Mouse (Mus musculus) MEL (cell line): Measurements from ENCODE around the gene Ptger3. TPM values are rescaled to one million over a fixed set of nuclear protein-coding genes. Genes with fewer than 3 reads are reported as not detected.

Experiments
- DNase-seq: peaks from one replicate; pipeline ENCODE4 v3.0.0; 2011; ENCODE audit warnings: low read depth, low spot score
- H3K27ac ChIP-seq: 2 replicates; pipeline ENCODE4 v1.5.1; 2012; ENCODE audit warnings: low read depth, mild to moderate bottlenecking, control low read depth, low read length, moderate library complexity; ENCODE audit not compliant: control insufficient read depth
- H3K27me3 ChIP-seq, 2 experiments: fragments of 150-350 bp in 1 of 2; sonication (generic) in 1 of 2; 2 replicates each; pipeline ENCODE4 v1.6.1; 2012; ENCODE audit warnings: low read length in 2 of 2, mild to moderate bottlenecking in 2 of 2, improper control_type of control experiment in 1 of 2, moderate library complexity in 1 of 2; ENCODE audit not compliant: insufficient read depth in 2 of 2, control insufficient read depth in 1 of 2
- H3K36me3 ChIP-seq, 2 experiments: 2 replicates each; pipeline ENCODE4 v1.6.1; 2012 to 2014; ENCODE audit warnings: low read length in 2 of 2, improper control_type of control experiment in 1 of 2, inconsistent platforms in 1 of 2, mild to moderate bottlenecking in 1 of 2; ENCODE audit not compliant: insufficient read depth in 2 of 2, control insufficient read depth in 1 of 2
- H3K4me1 ChIP-seq, 2 experiments: fragments of 150-350 bp in 1 of 2; sonication (generic) in 1 of 2; 2 replicates each; pipeline ENCODE4 v1.6.1; 2012; ENCODE audit warnings: low read length in 2 of 2, improper control_type of control experiment in 1 of 2, mild to moderate bottlenecking in 1 of 2; ENCODE audit not compliant: insufficient read depth in 2 of 2, control insufficient read depth in 1 of 2
- H3K4me3 ChIP-seq, 2 experiments: fragments of 150-350 bp in 1 of 2; sonication (generic) in 1 of 2; 2 replicates each; pipeline ENCODE4 v1.5.1; 2012; ENCODE audit warnings: low read depth in 2 of 2, low read length in 2 of 2, mild to moderate bottlenecking in 2 of 2, moderate library complexity in 2 of 2, control low read depth in 1 of 2, improper control_type of control experiment in 1 of 2; ENCODE audit not compliant: control insufficient read depth in 1 of 2, insufficient read depth in 1 of 2
- H3K79me2 ChIP-seq: 2 replicates; pipeline ENCODE4 v1.6.1; 2012; ENCODE audit warnings: mild to moderate bottlenecking, low read length, moderate library complexity; ENCODE audit not compliant: control insufficient read depth, poor library complexity, insufficient read depth
- H3K9ac ChIP-seq: 2 replicates; pipeline ENCODE4 v1.6.1; 2012; ENCODE audit warnings: low read depth, mild to moderate bottlenecking, control low read depth, low read length, moderate library complexity; ENCODE audit not compliant: control insufficient read depth, poor library complexity, severe bottlenecking
- H3K9me3 ChIP-seq: fragments of 150-350 bp; sonication (generic); replicated peaks from 2 replicates; pipeline ENCODE4 v1.6.1; 2012; ENCODE audit warnings: mild to moderate bottlenecking, low read length, improper control_type of control experiment, moderate library complexity; ENCODE audit not compliant: insufficient read depth
- BHLHE40 ChIP-seq: IDR thresholded peaks from 2 replicates; pipeline ENCODE4 v1.6.1; 2012; ENCODE audit warnings: low read depth, mild to moderate bottlenecking, inconsistent platforms, low read length, improper control_type of control experiment, borderline replicate concordance
- E2F4 ChIP-seq: IDR thresholded peaks from 2 replicates; pipeline ENCODE4 v1.6.1; 2011; ENCODE audit warnings: low read depth, low read length, improper control_type of control experiment, borderline replicate concordance
- ELF1 ChIP-seq: IDR thresholded peaks from 2 replicates; pipeline ENCODE4 v1.6.1; 2014; ENCODE audit warnings: low read depth, mild to moderate bottlenecking, inconsistent platforms, low read length, improper control_type of control experiment, moderate library complexity
- EP300 ChIP-seq, 2 experiments: IDR thresholded peaks; 2 replicates each; pipeline ENCODE4 v1.6.1; 2011; ENCODE audit warnings: improper control_type of control experiment in 2 of 2, low read length in 2 of 2, low read depth in 1 of 2, mild to moderate bottlenecking in 1 of 2
- ETS1 ChIP-seq: IDR thresholded peaks from 2 replicates; pipeline ENCODE4 v1.6.1; 2012; ENCODE audit warnings: low read depth, mild to moderate bottlenecking, inconsistent platforms, low read length, improper control_type of control experiment, moderate library complexity
- GABPA ChIP-seq: IDR thresholded peaks from 2 replicates; pipeline ENCODE4 v1.6.1; 2012; ENCODE audit warnings: low read depth, mild to moderate bottlenecking, inconsistent platforms, low read length, improper control_type of control experiment, moderate library complexity
- GATA1 ChIP-seq: IDR thresholded peaks from 2 replicates; pipeline ENCODE4 v1.6.1; 2011; ENCODE audit warnings: low read depth, low read length, improper control_type of control experiment
- JUND ChIP-seq: IDR thresholded peaks from 2 replicates; pipeline ENCODE4 v1.6.1; 2011; ENCODE audit warnings: low read depth, mild to moderate bottlenecking, improper control_type of control experiment, low read length
- MYB ChIP-seq: IDR thresholded peaks from 2 replicates; pipeline ENCODE4 v1.6.1; 2011; ENCODE audit warnings: mild to moderate bottlenecking, low read depth, low read length, improper control_type of control experiment
- NRF1 ChIP-seq: IDR thresholded peaks from 2 replicates; pipeline ENCODE4 v1.6.1; 2014; ENCODE audit warnings: low read depth, mild to moderate bottlenecking, inconsistent platforms, low read length, improper control_type of control experiment, moderate library complexity; ENCODE audit not compliant: poor library complexity, insufficient read depth, severe bottlenecking
- POLR2AphosphoS2 ChIP-seq: IDR thresholded peaks from 2 replicates; pipeline ENCODE4 v1.6.1; 2011; ENCODE audit warnings: low read length, improper control_type of control experiment
- RAD21 ChIP-seq: IDR thresholded peaks from 2 replicates; pipeline ENCODE4 v1.6.1; 2011; ENCODE audit warnings: mild to moderate bottlenecking, low read depth, low read length, improper control_type of control experiment
- SIN3A ChIP-seq: IDR thresholded peaks from 2 replicates; pipeline ENCODE4 v1.6.1; 2012; ENCODE audit warnings: low read length, improper control_type of control experiment, inconsistent platforms
- TAL1 ChIP-seq: IDR thresholded peaks from 2 replicates; pipeline ENCODE4 v1.6.1; 2012; ENCODE audit warnings: mild to moderate bottlenecking, inconsistent platforms, low read length, moderate library complexity, mixed read lengths
- TCF12 ChIP-seq: IDR thresholded peaks from 2 replicates; pipeline ENCODE4 v1.6.1; 2014; ENCODE audit warnings: low read depth, mild to moderate bottlenecking, inconsistent platforms, low read length, improper control_type of control experiment, moderate library complexity
- USF1 ChIP-seq: IDR thresholded peaks from 2 replicates; pipeline ENCODE4 v1.6.1; 2014; ENCODE audit warnings: low read depth, mild to moderate bottlenecking, inconsistent platforms, low read length, improper control_type of control experiment, moderate library complexity
- ZMIZ1 ChIP-seq: IDR thresholded peaks from 2 replicates; pipeline ENCODE4 v1.6.1; 2012; ENCODE audit warnings: low read depth, mild to moderate bottlenecking, inconsistent platforms, low read length, improper control_type of control experiment, moderate library complexity
- polyA plus RNA-seq, 2 experiments: library from polyadenylated mRNA; stranded (reverse) in 1 of 2; unstranded in 1 of 2; fragments of >175 nt in 1 of 2; fragments of >200 nt in 1 of 2; gene quantifications; 2 replicates each; pipeline versions ENCODE4 v1.2.1 to v1.2.4; 2012; ENCODE audit warnings: low replicate concordance in 2 of 2, low read depth in 1 of 2; ENCODE audit not compliant: insufficient read length in 2 of 2, insufficient read depth in 1 of 2, missing spikeins in 1 of 2
- total RNA-seq: library from RNA; depleted of rRNA; stranded (reverse); fragments of 300-350 nt; gene quantifications from 2 replicates; pipeline ENCODE4 v1.2.3, GENCODE M21; 2012

Gene Ptger3
- total and polyA plus RNA-seq, 3 experiments = 6.8 to 7.0 TPM; not detected in 1

GRCm38 (mm10) chr3:157635713-157636112, 69.0 kb downstream of the Ptger3 start:
- H3K9me3 ChIP-seq = no peaks in the 10 kb centered on the region
- H3K27me3 ChIP-seq = no peaks in the 10 kb centered on the region
- DNase-seq = no peak
- no peak overlapping the region for H3K9ac ChIP-seq
- no peak overlapping the region for H3K4me3 ChIP-seq
- TF ChIP-seq RAD21 (no peak), SIN3A (no peak), USF1 (no peak), TCF12 (no peak), NRF1 (no peak), MYB (no peak), E2F4 (no peak), ELF1 (no peak), ETS1 (no peak), ZMIZ1 (no peak), BHLHE40 (no peak)
- H3K36me3 ChIP-seq = peaks cover 0 to 35% of the 10 kb centered on the region in 2 experiments; a peak in 2 of 4 replicates
- H3K4me1 ChIP-seq = peaks cover 9 to 18% of the 10 kb centered on the region in 2 experiments
- H3K79me2 ChIP-seq = no peaks in the 10 kb centered on the region
- H3K27ac ChIP-seq = no peak overlapping the region

- no peaks in the 10 kb centered on the region for H3K79me2 ChIP-seq
- no peak for TF ChIP-seq GABPA
- TF ChIP-seq TAL1 = peak; percentile 55
- no peak for TF ChIP-seq JUND
- TF ChIP-seq POLR2AphosphoS2 = no peak
- TF ChIP-seq TCF12 = peak; percentile 76; the same call in 1 of the 2 replicates
- peak; percentile 66; the same call in 1 of the 2 replicates for TF ChIP-seq ETS1
- peak; percentile 50 for TF ChIP-seq GATA1
- TF ChIP-seq EP300 (IDR thresholded peaks at IDR 0.05; ENCODE audit: low read depth in 1 of 2, low read length in 2 of 2) = peak; percentile 49 to 65; a peak in 3 of 4 replicates
- TF ChIP-seq, all 39 proteins: peak for 5
- Histone ChIP-seq H3K36me3 (peaks cover 0 to 28% of the 10 kb centered on the region in 2 experiments; a peak in 2 of 4 replicates), H3K4me1 (peaks cover 9 to 16% of the 10 kb centered on the region in 2 experiments), H3K9ac (no peak overlapping the region), H3K4me3 (no peak overlapping the region), H3K27me3 (no peaks in the 10 kb centered on the region), H3K27ac (no peak overlapping the region), H3K9me3 (no peaks in the 10 kb centered on the region)
- peak; percentile 44 for DNase-seq
Observed at GRCm38 (mm10) chr3:157636887-157637286, 70.2 kb downstream of the Ptger3 start.
